Mouse (Mus musculus) heart, postnatal 0 days (tissue): ENCODE measurements around the gene Gadd45gip1. TPM values are rescaled to one million over a fixed set of nuclear protein-coding genes. Genes with fewer than 3 reads are reported as not detected.

ENCODE experiments used
- ATAC-seq: fragments of 200-750 bp; cut with Nextera tagmentation; 2 replicates; pipeline ENCODE4 v1.8.0; 2017; ENCODE audit warnings: low read depth, moderate number of reproducible peaks, moderate library complexity; ENCODE audit not compliant: insufficient read depth
- DNase-seq: peaks from one replicate; pipeline ENCODE4 v3.0.0-alpha.2; 2016; ENCODE audit warnings: low spot score
- H3K27ac ChIP-seq: fragments of 300-500 bp; sonication (generic); 2 replicates; pipeline ENCODE4 v1.5.1; 2014; ENCODE audit warnings: low read depth, mild to moderate bottlenecking
- H3K27me3 ChIP-seq: fragments of 300-500 bp; sonication (generic); 2 replicates; pipeline ENCODE4 v1.6.1; 2014; ENCODE audit warnings: low read length, mixed read lengths; ENCODE audit not compliant: control insufficient read depth, insufficient read depth
- H3K36me3 ChIP-seq: fragments of 300-500 bp; sonication (generic); replicated peaks from 2 replicates; pipeline ENCODE4 v1.6.1; 2014; ENCODE audit warnings: low read length, mixed read lengths; ENCODE audit not compliant: control insufficient read depth, insufficient read depth
- H3K4me1 ChIP-seq: fragments of 300-500 bp; sonication (generic); 2 replicates; pipeline ENCODE4 v1.6.1; 2014; ENCODE audit warnings: antibody characterized with exemption; ENCODE audit not compliant: control insufficient read depth, insufficient read depth
- H3K4me2 ChIP-seq: fragments of 300-500 bp; sonication (generic); 2 replicates; pipeline ENCODE4 v1.6.1; 2014; ENCODE audit warnings: low read depth, mild to moderate bottlenecking, low read length, moderate library complexity
- H3K4me3 ChIP-seq: fragments of 300-500 bp; sonication (generic); 2 replicates; pipeline ENCODE4 v1.5.1; 2014; ENCODE audit warnings: low read depth, low read length
- H3K9ac ChIP-seq: fragments of 300-500 bp; sonication (generic); replicated peaks from 2 replicates; pipeline ENCODE4 v1.6.1; 2014; ENCODE audit warnings: low read depth, low read length, mixed read lengths
- H3K9me3 ChIP-seq: fragments of 300-500 bp; sonication (generic); replicated peaks from 2 replicates; pipeline ENCODE4 v1.6.1; 2016; ENCODE audit warnings: low read length; ENCODE audit not compliant: control insufficient read depth
- CTCF ChIP-seq: IDR thresholded peaks from 2 replicates; pipeline ENCODE4 v1.5.1; 2016; ENCODE audit warnings: antibody characterized with exemption, control low read depth, low read depth
- EP300 ChIP-seq: IDR thresholded peaks from 2 replicates; pipeline ENCODE4 v1.6.1; 2016; ENCODE audit warnings: antibody characterized with exemption, low read depth
- WGBS: fragments of 180-500 bp; shearing (Covaris S2); extraction: QIAGEN DNeasy Blood & Tissue Kit; methylation state at CpG from one replicate; pipeline ENCODE4 v1.1.7; 2014; 5-methylcytosine and 5-hydroxymethylcytosine counted together
- polyA plus RNA-seq: library from polyadenylated mRNA; unstranded; fragments of >200 nt; fragmentation: Nextera tagmentation; extraction: Ambion mirVana; gene quantifications from 2 replicates; pipeline ENCODE4 v1.2.1, GENCODE M21; 2015
- total RNA-seq: library from RNA; depleted of rRNA; stranded (reverse); fragments of >200 nt; gene quantifications from 2 replicates; pipeline ENCODE4 v1.2.3, GENCODE M21; 2014; ENCODE audit warnings: low replicate concordance

The Gadd45gip1 gene
- total and polyA plus RNA-seq, 2 experiments from 2014 or later: 49.8 to 50.0 TPM

- Histone ChIP-seq H3K4me3 (no peak overlapping the region), H3K4me2 (no peak overlapping the region), H3K9me3 (no peaks in the 10 kb centered on the region), H3K27me3 (no peaks in the 10 kb centered on the region), H3K9ac (no peak overlapping the region), H3K36me3 (no peaks in the 10 kb centered on the region), H3K4me1 (0 out of 2 replicates have a peak, but pooled peaks cover 2% of the 10 kb centered on the region), H3K27ac (no peak overlapping the region)
- TF ChIP-seq CTCF (no peak), EP300 (no peak)
- no peak for ATAC-seq
- WGBS: 56% methylated on average over 12 of the region's 12 CpGs
- DNase-seq: no peak
Measured at GRCm38 (mm10) chr8:84809109-84809940, 22.0 kb upstream of the Gadd45gip1 start.

GRCm38 (mm10) chr8:84809941-84810280, 21.4 kb upstream of the Gadd45gip1 start:
- TF ChIP-seq EP300 (no peak), CTCF (no peak)
- Histone ChIP-seq H3K9ac (no peak overlapping the region), H3K36me3 (no peaks in the 10 kb centered on the region), H3K4me3 (no peak overlapping the region), H3K27ac (no peak overlapping the region), H3K27me3 (no peaks in the 10 kb centered on the region), H3K4me2 (no peak overlapping the region), H3K4me1 (peaks cover 8% of the 10 kb centered on the region; the same call in 1 of the 2 replicates), H3K9me3 (no peaks in the 10 kb centered on the region)
- DNase-seq (no peak), ATAC-seq (no peak)
- 78% methylated on average over 5 of the region's 5 CpGs for WGBS

GRCm38 (mm10) chr8:84810896-84811295, 20.4 kb upstream of the Gadd45gip1 start:
- no peaks in the 10 kb centered on the region for H3K27me3 ChIP-seq
- H3K4me3 ChIP-seq: peak overlapping the region; percentile 27
- no peak overlapping the region for H3K9ac ChIP-seq
- peaks cover 12% of the 10 kb centered on the region; the same call in 1 of the 2 replicates for H3K4me1 ChIP-seq
- WGBS: under 1% methylated on average over 32 of the region's 32 CpGs
- ATAC-seq: peak; percentile 78
- H3K27ac ChIP-seq: no peak overlapping the region
- no peaks in the 10 kb centered on the region for H3K9me3 ChIP-seq
- TF ChIP-seq EP300 (no peak), CTCF (peak; percentile 81)
- peak overlapping the region; percentile 54 for H3K4me2 ChIP-seq
- DNase-seq: peak; percentile 79
- H3K36me3 ChIP-seq: no peaks in the 10 kb centered on the region

GRCm38 (mm10) chr8:84811303-84811702, 20.0 kb upstream of the Gadd45gip1 start:
- 29% methylated on average over 10 of the region's 10 CpGs for WGBS
- ATAC-seq (no peak), DNase-seq (no peak)
- Histone ChIP-seq H3K27me3 (no peaks in the 10 kb centered on the region), H3K9me3 (no peaks in the 10 kb centered on the region), H3K9ac (no peak overlapping the region), H3K4me2 (peak overlapping the region; percentile 54), H3K36me3 (no peaks in the 10 kb centered on the region), H3K4me1 (peaks cover 12% of the 10 kb centered on the region; the same call in 1 of the 2 replicates), H3K4me3 (peak overlapping the region; percentile 27), H3K27ac (no peak overlapping the region)
- no peak for TF ChIP-seq EP300
- TF ChIP-seq CTCF: no peak

GRCm38 (mm10) chr8:84813059-84813458, 18.3 kb upstream of the Gadd45gip1 start:
- Histone ChIP-seq H3K27ac (no peak overlapping the region), H3K36me3 (no peaks in the 10 kb centered on the region), H3K9me3 (no peaks in the 10 kb centered on the region), H3K4me2 (no peak overlapping the region), H3K4me3 (no peak overlapping the region), H3K4me1 (peaks cover 12% of the 10 kb centered on the region; the same call in 1 of the 2 replicates), H3K27me3 (no peaks in the 10 kb centered on the region), H3K9ac (no peak overlapping the region)
- TF ChIP-seq CTCF (peak; percentile 88), EP300 (0 out of 2 replicates have a peak, but pooled peaks have one; percentile 22)
- DNase-seq (peak; percentile 62), ATAC-seq (peak; percentile 21; the same call in 1 of the 2 replicates)
- 1% methylated on average over 5 of the region's 5 CpGs for WGBS
